Mouse (Mus musculus) embryo, embryonic 11 days (tissue): ENCODE data around the gene Rps27a.
"Not testable (repeated sequence)": the region's sequence is repeated elsewhere in the genome, so short reads cannot be mapped to it uniquely, and the experiment has no call there.

ENCODE experiments used
- DNase-seq: peaks from one replicate; pipeline ENCODE4 v3.0.0-alpha.2; 2015

Rps27a gene

GRCm38 (mm10) chr11:29547752-29548503 is at the start of gene Rps27a, which contains the start of gene Clhc1:
Rps27a (minus strand) TSS chr11:29548109.
Clhc1 (plus strand) TSS chr11:29547950.
- peak; percentile 93 for DNase-seq

GRCm38 (mm10) chr11:29597159-29597558 is 49.2 kb upstream of the Rps27a start:
- no peak for DNase-seq

- DNase-seq = no peak
Observed at GRCm38 (mm10) chr11:29595217-29595616, 47.3 kb upstream of the Rps27a start.

- DNase-seq = no peak
Observed at GRCm38 (mm10) chr11:29579610-29580009, 31.7 kb upstream of the Rps27a start.

DNA sequence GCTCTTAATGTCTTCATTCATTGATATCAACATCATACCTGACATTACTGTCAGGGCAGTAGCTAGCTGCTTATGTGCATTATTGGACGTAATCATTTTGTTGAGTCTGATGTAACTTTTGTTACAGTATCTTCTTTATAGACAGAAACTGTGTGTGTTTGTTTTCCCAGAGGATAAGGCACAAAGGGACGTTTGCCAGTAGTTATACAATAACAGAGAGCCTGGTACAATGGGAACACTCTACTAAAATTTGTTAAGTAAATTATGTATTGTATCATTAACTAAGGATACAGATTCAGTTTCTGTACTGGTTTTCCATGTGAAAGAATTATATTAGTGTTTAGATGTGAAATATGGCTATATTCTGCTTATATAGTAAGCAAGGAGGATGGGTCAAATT is 24.7 kb upstream of the Rps27a start:
- DNase-seq = no peak

GRCm38 (mm10) chr11:29571536-29571935 is 23.6 kb upstream of the Rps27a start:
- DNase-seq = no peak

GRCm38 (mm10) chr11:29563406-29563805 is 15.5 kb upstream of the Rps27a start:
- DNase-seq = no peak

GRCm38 (mm10) chr11:29560990-29561389 is 13.1 kb upstream of the Rps27a start:
- DNase-seq = no peak

DNA sequence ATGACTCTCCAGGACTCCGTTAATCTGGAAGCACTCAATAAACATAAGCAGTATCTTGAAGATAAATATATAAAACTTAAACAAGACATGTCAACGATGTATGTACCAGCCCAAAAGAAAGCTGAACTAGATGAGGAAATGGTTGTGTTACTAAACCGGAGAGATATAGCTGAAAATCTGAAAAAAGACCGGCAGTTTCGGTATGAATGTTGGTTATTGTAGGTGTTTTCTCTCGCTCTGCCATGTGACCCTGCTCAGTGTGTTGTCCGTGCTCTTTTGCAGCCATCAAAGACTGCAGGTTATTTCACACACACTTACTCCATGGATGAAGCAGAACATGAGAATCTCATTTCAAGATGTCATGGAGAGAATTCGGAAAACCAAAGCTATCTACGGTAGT is 12.5 kb upstream of the Rps27a start:
- DNase-seq = no peak

DNA sequence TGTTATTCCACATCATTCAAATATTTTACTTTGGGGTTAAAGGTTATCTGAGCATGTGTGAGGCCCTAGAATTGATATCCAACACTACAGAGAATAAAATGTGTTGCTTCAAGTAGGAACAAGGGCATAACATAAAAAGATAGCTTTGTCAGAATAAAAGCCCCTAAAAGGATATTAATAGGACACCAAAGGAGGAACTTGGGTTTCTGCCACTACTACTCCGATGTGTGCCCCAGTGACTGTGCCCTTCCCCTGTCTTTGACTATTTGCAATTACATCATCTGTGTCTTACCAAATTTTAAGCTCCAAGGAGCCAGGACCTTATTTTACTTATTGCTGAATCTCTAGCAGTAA is 1.5 kb upstream of the Rps27a start:
- DNase-seq = no peak

- DNase-seq = no peak
Observed at GRCm38 (mm10) chr11:29548504-29549424, 855 bp upstream of the Rps27a start.

- no peak for DNase-seq
Observed at GRCm38 (mm10) chr11:29547249-29547751, 609 bp downstream of the Rps27a start.

- DNase-seq = no peak
Observed at GRCm38 (mm10) chr11:29546762-29547161, 1.1 kb downstream of the Rps27a start.

- DNase-seq = not testable (repeated sequence)
Observed at GRCm38 (mm10) chr11:29546297-29546696, 1.6 kb downstream of the Rps27a start.

DNA sequence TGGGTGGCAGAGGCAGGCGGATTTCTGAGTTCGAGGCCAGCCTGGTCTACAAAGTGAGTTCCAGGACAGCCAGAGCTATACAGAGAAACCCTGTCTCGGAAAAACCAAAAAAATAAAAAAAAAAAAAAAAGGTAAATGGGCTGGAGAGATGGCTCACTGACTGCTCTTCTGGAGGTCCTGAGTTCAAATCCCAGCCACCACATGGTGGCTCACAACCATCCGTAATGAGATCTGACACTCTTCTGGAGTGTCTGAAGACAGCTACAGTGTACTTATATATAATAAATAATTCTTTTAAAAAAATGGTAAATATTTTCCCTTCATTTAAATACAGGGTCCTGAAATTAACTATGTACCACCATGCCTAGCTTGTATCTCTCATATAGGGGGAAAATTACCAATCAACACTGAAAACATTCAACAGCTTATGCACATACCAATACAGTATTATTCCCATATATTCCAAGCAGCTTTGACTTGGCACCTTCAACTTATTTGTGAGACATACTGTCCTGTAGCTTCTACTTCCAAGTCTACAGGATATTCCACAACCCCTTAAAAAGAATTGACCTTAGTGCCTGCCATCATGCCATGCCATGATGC is 2.7 kb downstream of the Rps27a start:
- DNase-seq = not testable (repeated sequence)

- no peak for DNase-seq
Observed at GRCm38 (mm10) chr11:29544225-29544945, 3.5 kb downstream of the Rps27a start.

GRCm38 (mm10) chr11:29538201-29538600 is 9.7 kb downstream of the Rps27a start:
- no peak for DNase-seq

GRCm38 (mm10) chr11:29525988-29526794 is 21.7 kb downstream of the Rps27a start, which contains the start of gene Mtif2:
Mtif2 (plus strand) TSS chr11:29526408.
- DNase-seq = peak; percentile 92

GRCm38 (mm10) chr11:29514682-29515412 is 33.1 kb downstream of the Rps27a start, which contains the start of gene Prorsd1:
Prorsd1 (minus strand) TSS chr11:29515033.
- peak; percentile 95 for DNase-seq

- no peak for DNase-seq
Observed at GRCm38 (mm10) chr11:29514325-29514681, 33.6 kb downstream of the Rps27a start.
